ENCODE assay signal across 13 mouse cellular contexts in the genomic region with DNA sequence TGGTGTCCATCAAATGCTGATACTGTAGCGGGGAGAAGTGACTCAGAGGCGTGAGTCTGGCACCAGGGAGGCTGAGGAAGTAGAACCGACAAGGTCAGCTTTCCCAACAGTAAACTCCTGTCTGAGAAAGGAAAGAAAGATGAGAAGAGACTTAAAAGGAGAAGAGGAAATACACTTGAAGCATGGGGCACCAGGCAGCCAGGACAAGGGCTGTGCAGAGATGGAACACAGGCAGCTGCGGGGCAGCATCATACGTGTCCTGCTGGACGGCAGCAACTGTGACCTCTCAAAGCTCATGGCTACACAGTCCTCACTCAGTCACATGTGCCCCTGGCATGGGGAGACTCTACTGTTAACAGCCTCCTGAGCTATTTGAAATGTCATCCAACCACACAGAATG. TPM values are rescaled to one million over a fixed set of nuclear protein-coding genes. Genes with fewer than 3 reads are reported as not detected.
DNase-seq lines count a peak whose midpoint lies in the region; ATAC-seq and TF ChIP-seq lines count a peak whose summit lies in the region.
"Had no signal": no experiment of that assay in that cellular context is flagged by ENCODE, and none has a peak within 500 bp of the region (broad histone marks: within the 10 kb centered on the region; RNA-seq: fewer than 3 reads in every experiment).

No protein-coding gene starts in this region.

- H3K36me3 ChIP-seq in lung, postnatal 0 days (ENCODE audit: insufficient read depth, low read length): no peaks in the 10 kb centered on the region
- 0 out of 2 replicates have a peak, but pooled peaks cover 3% of the 10 kb centered on the region for H3K36me3 ChIP-seq in heart, embryonic 14.5 days (ENCODE audit: control insufficient read depth, insufficient read depth, low read length)
- no peaks in the 10 kb centered on the region for H3K36me3 ChIP-seq in stomach, embryonic 15.5 days
- H3K36me3 ChIP-seq: hindbrain, embryonic 15.5 days had no signal

- H3K27ac ChIP-seq in gastrocnemius, adult 2 months: peak overlapping the region; percentile 44
- H3K27ac ChIP-seq in lung, postnatal 0 days (ENCODE audit: low read length): peak overlapping the region; percentile 86
- H3K27ac ChIP-seq in heart, embryonic 14.5 days (replicated peaks in 1 of 2; ENCODE audit: control insufficient read depth in 1 of 2, insufficient read depth in 1 of 2, low read depth in 2 of 2, low read length in 2 of 2): peak overlapping the region; percentile 41 to 64
- peak overlapping the region; percentile 33; the same call in 1 of the 2 replicates for H3K27ac ChIP-seq in stomach, embryonic 15.5 days
- H3K27ac ChIP-seq: forebrain, embryonic 10.5 days; hindbrain, embryonic 15.5 days had no signal

- H3K4me2 ChIP-seq in lung, postnatal 0 days (replicated peaks; ENCODE audit: low read depth, low read length): no peak overlapping the region
- no peak overlapping the region for H3K4me2 ChIP-seq in heart, embryonic 14.5 days (ENCODE audit: low read length)
- H3K4me2 ChIP-seq in stomach, embryonic 15.5 days: no peak overlapping the region
- H3K4me2 ChIP-seq: hindbrain, embryonic 15.5 days had no signal

- no peaks in the 10 kb centered on the region for H3K9me3 ChIP-seq in lung, postnatal 0 days (ENCODE audit: low read length)
- no peaks in the 10 kb centered on the region for H3K9me3 ChIP-seq in heart, embryonic 14.5 days (ENCODE audit: control insufficient read depth, low read length)
- no peaks in the 10 kb centered on the region for H3K9me3 ChIP-seq in stomach, embryonic 15.5 days
- H3K9me3 ChIP-seq: hindbrain, embryonic 15.5 days had no signal

- DNase-seq in gastrocnemius, adult 2 months: peak; percentile 46
- no peak for DNase-seq in gastrocnemius, postnatal 14 days
- DNase-seq in lung, postnatal 0 days (ENCODE audit: low spot score): peak; percentile 49
- no peak for DNase-seq in lung, adult 18-20 months
- DNase-seq in cerebellum, adult 8-10 months: no peak
- DNase-seq in left cerebral cortex, adult 11 months (ENCODE audit: low spot score): no peak
- DNase-seq: gastrocnemius, postnatal 10 days; lung, adult 2 months; thymus, postnatal 25 days had no signal

- no peak for TF ChIP-seq CTCF in gastrocnemius, adult 2 months (IDR thresholded peaks at IDR 0.05)
- no peak for TF ChIP-seq CTCF in lung, postnatal 0 days (IDR thresholded peaks at IDR 0.05)

- intact Hi-C loops in gastrocnemius, adult 2 months (cut with DNase I): loop anchor here (10.0 kb wide), 1 partner anchor 55 kb away; the partner anchor contains the start of gene Pacsin2
- intact Hi-C loops in gastrocnemius, postnatal 14 days (cut with DNase I; ENCODE audit: low total_unique reads): no loop called here

- no peak overlapping the region for H3K4me3 ChIP-seq in gastrocnemius, adult 2 months
- H3K4me3 ChIP-seq in lung, postnatal 0 days (ENCODE audit: low read depth, low read length): no peak overlapping the region
- no peak overlapping the region for H3K4me3 ChIP-seq in heart, embryonic 14.5 days (ENCODE audit: control insufficient read depth in 1 of 2, insufficient read depth in 1 of 2, low read depth in 1 of 2, low read length in 2 of 2)
- no peak overlapping the region for H3K4me3 ChIP-seq in stomach, embryonic 15.5 days (replicated peaks)
- H3K4me3 ChIP-seq: forebrain, embryonic 10.5 days; hindbrain, embryonic 15.5 days had no signal

- no peaks in the 10 kb centered on the region for H3K27me3 ChIP-seq in lung, postnatal 0 days (replicated peaks; ENCODE audit: insufficient read depth, low read length)
- no peaks in the 10 kb centered on the region for H3K27me3 ChIP-seq in heart, embryonic 14.5 days (ENCODE audit: control insufficient read depth, insufficient read depth, low read length)
- no peaks in the 10 kb centered on the region for H3K27me3 ChIP-seq in stomach, embryonic 15.5 days (replicated peaks)
- H3K27me3 ChIP-seq: hindbrain, embryonic 15.5 days had no signal

- peaks cover 13% of the 10 kb centered on the region for H3K4me1 ChIP-seq in lung, postnatal 0 days (ENCODE audit: insufficient read depth, low read depth, low read length)
- H3K4me1 ChIP-seq in heart, embryonic 14.5 days (ENCODE audit: control insufficient read depth in 2 of 2, insufficient read depth in 2 of 2, low read length in 2 of 2): peaks cover 24 to 52% of the 10 kb centered on the region in 2 experiments
- peaks cover 20% of the 10 kb centered on the region for H3K4me1 ChIP-seq in stomach, embryonic 15.5 days
- H3K4me1 ChIP-seq: hindbrain, embryonic 15.5 days had no signal

- WGBS in lung, postnatal 0 days: 29% methylated on average over 6 of the region's 6 CpGs
- WGBS in heart, embryonic 14.5 days: 14% methylated on average over 6 of the region's 6 CpGs
- 36% methylated on average over 6 of the region's 6 CpGs for WGBS in stomach, embryonic 15.5 days

- no peak overlapping the region for H3K9ac ChIP-seq in lung, postnatal 0 days (replicated peaks; ENCODE audit: low read depth)
- no peak overlapping the region for H3K9ac ChIP-seq in heart, embryonic 14.5 days (ENCODE audit: low read length)
- H3K9ac ChIP-seq in stomach, embryonic 15.5 days: no peak overlapping the region
- H3K9ac ChIP-seq: hindbrain, embryonic 15.5 days had no signal

- 0 out of 2 replicates have a peak, but pooled peaks have one; percentile 9 for ATAC-seq in lung, postnatal 0 days
- ATAC-seq in heart, embryonic 14.5 days (ENCODE audit: insufficient number of reproducible peaks, insufficient read depth, low FRiP score, low read depth): no peak
- no peak for ATAC-seq in stomach, embryonic 15.5 days (ENCODE audit: insufficient read depth, low FRiP score, low read depth)

- 0 out of 2 replicates have a peak, but pooled peaks have one; percentile 0 for TF ChIP-seq EP300 in lung, postnatal 0 days (IDR thresholded peaks at IDR 0.05)

RNA-seq across cellular contexts. Expression of gene Pacsin2, which starts 54.1 kb away (rescaled TPM):
- 10 to 100 TPM; 43.7 to 70.1 TPM for total RNA-seq in gastrocnemius, adult 2 months (2021)
- 10 to 100 TPM; 43.9 to 45.1 TPM for total RNA-seq in gastrocnemius, postnatal 14 days (2021)
- 46.7 and 51.7 TPM in 2 replicates for polyA plus RNA-seq in lung, postnatal 0 days (2015; fragmentation: Nextera tagmentation; extraction: Ambion mirVana)
- polyA plus RNA-seq in heart, embryonic 14.5 days (2014; fragmentation: Nextera tagmentation; extraction: Ambion mirVana): 53.0 and 53.3 TPM in 2 replicates
- 64.0 and 69.1 TPM in 2 replicates for polyA plus RNA-seq in stomach, embryonic 15.5 days (2015; fragmentation: Nextera tagmentation; extraction: Ambion mirVana)

Comparison
In these comparisons a context has a peak if more than half of its experiments do, and no peak if none do; other contexts are left out.
1. DNase-seq: peak in gastrocnemius, adult 2 months (single experiment) and lung, postnatal 0 days (single experiment); none in gastrocnemius, postnatal 14 days (single experiment), lung, adult 18-20 months (0 of 2), cerebellum, adult 8-10 months (single experiment) and left cerebral cortex, adult 11 months (single experiment).
2. H3K27ac ChIP-seq: peak in every context shown above with its lines; median percentile 86 in lung, postnatal 0 days; 52 in heart, embryonic 14.5 days; 44 in gastrocnemius, adult 2 months; 33 in stomach, embryonic 15.5 days.